Mouse (Mus musculus): ENCODE measurements at regions not wholly inside any gene's neighbourhood (a gene's known extent, or its start where the extent isn't known, plus 50 kb on each side); places are given as distances from the start of the nearest gene placed in this dataset.

- WGBS = 55% methylated on average over 2 of the region's 2 CpGs
- Histone ChIP-seq H3K27ac (replicated peaks) (no peak overlapping the region), H3K4me1 (no peaks in the 10 kb centered on the region), H3K4me2 (replicated peaks) (no peak overlapping the region), H3K4me3 (replicated peaks) (no peak overlapping the region), H3K27me3 (no peaks in the 10 kb centered on the region), H3K36me3 (no peaks in the 10 kb centered on the region), H3K9me3 (replicated peaks) (no peaks in the 10 kb centered on the region), H3K9ac (no peak overlapping the region)
- ATAC-seq (ENCODE audit: insufficient number of reproducible peaks, low FRiP score, low TSS enrichment, low read depth) = no peak
These were observed 90.1 kb upstream of the Ankfn1 start for GRCm38 (mm10) chr11:89867575-89867974.

- Histone ChIP-seq H3K4me1 (no peaks in the 10 kb centered on the region), H3K9ac (no peak overlapping the region), H3K36me3 (no peaks in the 10 kb centered on the region), H3K9me3 (replicated peaks) (no peaks in the 10 kb centered on the region), H3K4me2 (replicated peaks) (no peak overlapping the region), H3K27ac (replicated peaks) (no peak overlapping the region; the same call in 1 of the 2 replicates), H3K4me3 (replicated peaks) (no peak overlapping the region), H3K27me3 (no peaks in the 10 kb centered on the region)
- 40% methylated on average over 9 of the region's 9 CpGs for WGBS
- ATAC-seq (ENCODE audit: insufficient number of reproducible peaks, low FRiP score, low TSS enrichment, low read depth) = no peak
These were observed 78.8 kb upstream of the Ankfn1 start for GRCm38 (mm10) chr11:89856184-89856769.

GRCm38 (mm10) chr11:89841853-89842252 is 64.4 kb upstream of the Ankfn1 start:
- Histone ChIP-seq H3K27ac (replicated peaks) (no peak overlapping the region), H3K4me1 (peaks cover 12% of the 10 kb centered on the region; the same call in 1 of the 2 replicates), H3K9ac (no peak overlapping the region), H3K36me3 (no peaks in the 10 kb centered on the region), H3K4me3 (replicated peaks) (no peak overlapping the region), H3K27me3 (no peaks in the 10 kb centered on the region), H3K4me2 (replicated peaks) (no peak overlapping the region), H3K9me3 (replicated peaks) (no peaks in the 10 kb centered on the region)
- ATAC-seq (ENCODE audit: insufficient number of reproducible peaks, low FRiP score, low TSS enrichment, low read depth) = no peak

GRCm38 (mm10) chr11:89839671-89840327 is 62.3 kb upstream of the Ankfn1 start:
- Histone ChIP-seq H3K4me2 (replicated peaks) (no peak overlapping the region), H3K27ac (replicated peaks) (no peak overlapping the region), H3K27me3 (no peaks in the 10 kb centered on the region), H3K9ac (no peak overlapping the region), H3K4me3 (replicated peaks) (no peak overlapping the region), H3K4me1 (peaks cover 12% of the 10 kb centered on the region; the same call in 1 of the 2 replicates), H3K9me3 (replicated peaks) (no peaks in the 10 kb centered on the region), H3K36me3 (no peaks in the 10 kb centered on the region)
- 29% methylated on average over 6 of the region's 6 CpGs for WGBS
- no peak for ATAC-seq (ENCODE audit: insufficient number of reproducible peaks, low FRiP score, low TSS enrichment, low read depth)

GRCm38 (mm10) chr11:89837995-89838394 is 60.5 kb upstream of the Ankfn1 start:
- H3K27me3 ChIP-seq = no peaks in the 10 kb centered on the region
- no peak overlapping the region for H3K4me2 ChIP-seq (replicated peaks)
- WGBS = 93% methylated on average over 1 of the region's 1 CpGs
- no peaks in the 10 kb centered on the region for H3K9me3 ChIP-seq (replicated peaks)
- H3K4me1 ChIP-seq = peaks cover 16% of the 10 kb centered on the region
- H3K4me3 ChIP-seq (replicated peaks) = no peak overlapping the region
- H3K36me3 ChIP-seq = no peaks in the 10 kb centered on the region
- no peak for ATAC-seq (ENCODE audit: insufficient number of reproducible peaks, low FRiP score, low TSS enrichment, low read depth)
- H3K27ac ChIP-seq (replicated peaks) = no peak overlapping the region
- H3K9ac ChIP-seq = no peak overlapping the region

- Histone ChIP-seq H3K27ac (replicated peaks) (no peak overlapping the region), H3K4me3 (replicated peaks) (no peak overlapping the region), H3K9ac (no peak overlapping the region), H3K27me3 (no peaks in the 10 kb centered on the region), H3K9me3 (replicated peaks) (no peaks in the 10 kb centered on the region), H3K4me1 (peaks cover 17% of the 10 kb centered on the region), H3K36me3 (no peaks in the 10 kb centered on the region), H3K4me2 (replicated peaks) (no peak overlapping the region)
- no peak for ATAC-seq (ENCODE audit: insufficient number of reproducible peaks, low FRiP score, low TSS enrichment, low read depth)
- 86% methylated on average over 4 of the region's 4 CpGs for WGBS
These were observed 59.4 kb upstream of the Ankfn1 start for GRCm38 (mm10) chr11:89836897-89837296.

- no peak overlapping the region for H3K4me2 ChIP-seq (replicated peaks)
- no peak overlapping the region for H3K27ac ChIP-seq (replicated peaks)
- no peaks in the 10 kb centered on the region for H3K27me3 ChIP-seq
- no peaks in the 10 kb centered on the region for H3K36me3 ChIP-seq
- WGBS = 54% methylated on average over 4 of the region's 4 CpGs
- ATAC-seq (ENCODE audit: insufficient number of reproducible peaks, low FRiP score, low TSS enrichment, low read depth) = no peak
- H3K4me3 ChIP-seq (replicated peaks) = no peak overlapping the region
- H3K9me3 ChIP-seq (replicated peaks) = no peaks in the 10 kb centered on the region
- H3K9ac ChIP-seq = no peak overlapping the region
- H3K4me1 ChIP-seq = peaks cover 9% of the 10 kb centered on the region
These were observed 56.6 kb upstream of the Ankfn1 start for GRCm38 (mm10) chr11:89834068-89834467.

GRCm38 (mm10) chr11:89831577-89832110 is 54.2 kb upstream of the Ankfn1 start:
- no peak overlapping the region for H3K27ac ChIP-seq (replicated peaks)
- no peak for ATAC-seq (ENCODE audit: insufficient number of reproducible peaks, low FRiP score, low TSS enrichment, low read depth)
- peaks cover 9% of the 10 kb centered on the region; the same call in 1 of the 2 replicates for H3K4me1 ChIP-seq
- no peak overlapping the region for H3K4me3 ChIP-seq (replicated peaks)
- H3K4me2 ChIP-seq (replicated peaks) = no peak overlapping the region
- H3K9ac ChIP-seq = no peak overlapping the region
- H3K9me3 ChIP-seq (replicated peaks) = no peaks in the 10 kb centered on the region
- no peaks in the 10 kb centered on the region for H3K36me3 ChIP-seq
- 65% methylated on average over 8 of the region's 8 CpGs for WGBS
- H3K27me3 ChIP-seq = no peaks in the 10 kb centered on the region

Data from embryonic facial prominence, embryonic 15.5 days (tissue).